Mouse (Mus musculus) liver, embryonic 12.5 days (tissue): Measurements from ENCODE around the gene CK137956. TPM values are rescaled to one million over a fixed set of nuclear protein-coding genes. Genes with fewer than 3 reads are reported as not detected.

Experiments used
- ATAC-seq: fragments of 200-750 bp; cut with Nextera tagmentation; 2 replicates; pipeline ENCODE4 v1.8.0; 2017; ENCODE audit warnings: moderate number of reproducible peaks, mild to moderate bottlenecking, moderate library complexity
- H3K27ac ChIP-seq: fragments of 300-500 bp; sonication (generic); 2 replicates; pipeline ENCODE4 v1.5.1; 2016; ENCODE audit warnings: mild to moderate bottlenecking
- H3K27me3 ChIP-seq: fragments of 300-500 bp; sonication (generic); replicated peaks from 2 replicates; pipeline ENCODE4 v1.6.1; 2016; ENCODE audit warnings: mild to moderate bottlenecking, moderate library complexity
- H3K36me3 ChIP-seq: fragments of 300-500 bp; sonication (generic); 2 replicates; pipeline ENCODE4 v1.6.1; 2016; ENCODE audit warnings: mild to moderate bottlenecking, moderate library complexity
- H3K4me1 ChIP-seq: fragments of 300-500 bp; sonication (generic); 2 replicates; pipeline ENCODE4 v1.6.1; 2016
- H3K4me2 ChIP-seq: fragments of 300-500 bp; sonication (generic); 2 replicates; pipeline ENCODE4 v1.6.1; 2016; ENCODE audit warnings: mild to moderate bottlenecking, moderate library complexity
- H3K4me3 ChIP-seq: fragments of 300-500 bp; sonication (generic); 2 replicates; pipeline ENCODE4 v1.5.1; 2016; ENCODE audit warnings: mild to moderate bottlenecking, moderate library complexity
- H3K9ac ChIP-seq: fragments of 300-500 bp; sonication (generic); 2 replicates; pipeline ENCODE4 v1.6.1; 2016; ENCODE audit warnings: mild to moderate bottlenecking, moderate library complexity
- H3K9me3 ChIP-seq: fragments of 300-500 bp; sonication (generic); replicated peaks from 2 replicates; pipeline ENCODE4 v1.6.1; 2016; ENCODE audit warnings: mild to moderate bottlenecking, moderate library complexity
- WGBS: fragments of 180-500 bp; shearing (Covaris S2); methylation state at CpG from one replicate; pipeline ENCODE4 v1.1.7; 2016; ENCODE audit not compliant: insufficient replicate concordance; 5-methylcytosine and 5-hydroxymethylcytosine counted together
- polyA plus RNA-seq: library from polyadenylated mRNA; unstranded; fragments of >200 nt; fragmentation: Nextera tagmentation; extraction: Ambion mirVana; gene quantifications from 2 replicates; pipeline ENCODE4 v1.2.1, GENCODE M21; 2016

CK137956 gene
- not detected in 2 replicates for polyA plus RNA-seq

- Histone ChIP-seq H3K36me3 (no peaks in the 10 kb centered on the region), H3K27ac (no peak within 1 kb of the TSS), H3K27me3 (peaks cover 41% of the 10 kb centered on the region), H3K9ac (no peak within 1 kb of the TSS), H3K4me1 (no peaks in the 10 kb centered on the region), H3K9me3 (no peaks in the 10 kb centered on the region), H3K4me2 (no peak within 1 kb of the TSS), H3K4me3 (no peak within 1 kb of the TSS)
- 4% methylated on average over 39 of the region's 39 CpGs for WGBS
- ATAC-seq, result no peak
Observed at GRCm38 (mm10) chr4:127970901-127971868, at the start of gene CK137956. TSS of gene CK137956 (minus strand) at chr4:127970951.

GRCm38 (mm10) chr4:128019465-128019864, 48.7 kb upstream of the CK137956 start:
- Histone ChIP-seq H3K36me3 (no peaks in the 10 kb centered on the region), H3K4me2 (no peak overlapping the region), H3K9ac (no peak overlapping the region), H3K27me3 (no peaks in the 10 kb centered on the region), H3K4me3 (no peak overlapping the region), H3K4me1 (no peaks in the 10 kb centered on the region), H3K9me3 (no peaks in the 10 kb centered on the region), H3K27ac (no peak overlapping the region)
- ATAC-seq, result no peak
- 54% methylated on average over 2 of the region's 2 CpGs for WGBS

GRCm38 (mm10) chr4:128004797-128005452, 34.2 kb upstream of the CK137956 start:
- Histone ChIP-seq H3K27me3 (no peaks in the 10 kb centered on the region), H3K27ac (no peak overlapping the region), H3K4me3 (no peak overlapping the region), H3K9me3 (no peaks in the 10 kb centered on the region), H3K4me2 (no peak overlapping the region), H3K4me1 (no peaks in the 10 kb centered on the region), H3K36me3 (no peaks in the 10 kb centered on the region), H3K9ac (no peak overlapping the region)
- 56% methylated on average over 3 of the region's 3 CpGs for WGBS
- no peak for ATAC-seq

GRCm38 (mm10) chr4:128002638-128003101, 31.9 kb upstream of the CK137956 start:
- Histone ChIP-seq H3K4me3 (no peak overlapping the region), H3K27ac (no peak overlapping the region), H3K27me3 (no peaks in the 10 kb centered on the region), H3K4me1 (no peaks in the 10 kb centered on the region), H3K9me3 (no peaks in the 10 kb centered on the region), H3K9ac (no peak overlapping the region), H3K4me2 (no peak overlapping the region), H3K36me3 (no peaks in the 10 kb centered on the region)
- ATAC-seq, result no peak
- 36% methylated on average over 4 of the region's 4 CpGs for WGBS

GRCm38 (mm10) chr4:127999281-127999680, 28.5 kb upstream of the CK137956 start:
- 59% methylated on average over 3 of the region's 3 CpGs for WGBS
- ATAC-seq, result no peak
- Histone ChIP-seq H3K36me3 (no peaks in the 10 kb centered on the region), H3K4me2 (no peak overlapping the region), H3K27ac (no peak overlapping the region), H3K4me3 (no peak overlapping the region), H3K27me3 (no peaks in the 10 kb centered on the region), H3K9me3 (no peaks in the 10 kb centered on the region), H3K4me1 (no peaks in the 10 kb centered on the region), H3K9ac (no peak overlapping the region)

GRCm38 (mm10) chr4:127989347-127989995, 18.7 kb upstream of the CK137956 start:
- H3K9me3 ChIP-seq, result no peaks in the 10 kb centered on the region
- no peaks in the 10 kb centered on the region for H3K36me3 ChIP-seq
- H3K4me1 ChIP-seq, result no peaks in the 10 kb centered on the region
- no peak overlapping the region for H3K4me3 ChIP-seq
- 10% methylated on average over 18 of the region's 18 CpGs for WGBS
- no peak overlapping the region for H3K27ac ChIP-seq
- peaks cover 67% of the 10 kb centered on the region for H3K27me3 ChIP-seq
- no peak overlapping the region for H3K4me2 ChIP-seq
- H3K9ac ChIP-seq, result no peak overlapping the region
- ATAC-seq, result no peak

GRCm38 (mm10) chr4:127988526-127989180, 17.9 kb upstream of the CK137956 start:
- Histone ChIP-seq H3K27ac (no peak overlapping the region), H3K9ac (no peak overlapping the region), H3K27me3 (peaks cover 70% of the 10 kb centered on the region), H3K9me3 (no peaks in the 10 kb centered on the region), H3K4me2 (peak overlapping the region; percentile 52; the same call in 1 of the 2 replicates), H3K36me3 (no peaks in the 10 kb centered on the region), H3K4me3 (no peak overlapping the region; the same call in 1 of the 2 replicates), H3K4me1 (no peaks in the 10 kb centered on the region)
- no peak for ATAC-seq
- 4% methylated on average over 39 of the region's 39 CpGs for WGBS

- H3K36me3 ChIP-seq, result no peaks in the 10 kb centered on the region
- no peaks in the 10 kb centered on the region for H3K4me1 ChIP-seq
- peak within 1 kb of the TSS; percentile 31 for H3K4me3 ChIP-seq
- WGBS, result 2% methylated on average over 39 of the region's 65 CpGs
- no peak within 1 kb of the TSS for H3K9ac ChIP-seq
- no peak for ATAC-seq
- no peaks in the 10 kb centered on the region for H3K9me3 ChIP-seq
- H3K4me2 ChIP-seq, result peak within 1 kb of the TSS; percentile 52
- no peak within 1 kb of the TSS for H3K27ac ChIP-seq
- H3K27me3 ChIP-seq, result peaks cover 70% of the 10 kb centered on the region
Observed at GRCm38 (mm10) chr4:127987784-127988455, 17.2 kb upstream of the CK137956 start, which contains the start of gene Csmd2. TSS of gene Csmd2 (plus strand) at chr4:127987857.

GRCm38 (mm10) chr4:127987270-127987669, 16.5 kb upstream of the CK137956 start:
- Histone ChIP-seq H3K9ac (no peak overlapping the region), H3K36me3 (no peaks in the 10 kb centered on the region), H3K4me2 (no peak overlapping the region), H3K4me3 (no peak overlapping the region), H3K27ac (no peak overlapping the region), H3K4me1 (no peaks in the 10 kb centered on the region), H3K27me3 (peaks cover 70% of the 10 kb centered on the region), H3K9me3 (no peaks in the 10 kb centered on the region)
- ATAC-seq, result no peak
- 6% methylated on average over 10 of the region's 10 CpGs for WGBS

GRCm38 (mm10) chr4:127986491-127987075, 15.8 kb upstream of the CK137956 start:
- Histone ChIP-seq H3K4me3 (no peak overlapping the region), H3K4me1 (no peaks in the 10 kb centered on the region), H3K27ac (no peak overlapping the region), H3K9ac (no peak overlapping the region), H3K27me3 (peaks cover 70% of the 10 kb centered on the region), H3K9me3 (no peaks in the 10 kb centered on the region), H3K36me3 (no peaks in the 10 kb centered on the region), H3K4me2 (no peak overlapping the region)
- 6% methylated on average over 25 of the region's 25 CpGs for WGBS
- ATAC-seq, result no peak

- Histone ChIP-seq H3K27me3 (peaks cover 67% of the 10 kb centered on the region), H3K27ac (no peak overlapping the region), H3K4me1 (no peaks in the 10 kb centered on the region), H3K4me2 (no peak overlapping the region), H3K9me3 (no peaks in the 10 kb centered on the region), H3K4me3 (no peak overlapping the region), H3K36me3 (no peaks in the 10 kb centered on the region), H3K9ac (no peak overlapping the region)
- ATAC-seq, result no peak
- 8% methylated on average over 10 of the region's 10 CpGs for WGBS
Observed at GRCm38 (mm10) chr4:127985874-127986273, 15.1 kb upstream of the CK137956 start.
